Mouse (Mus musculus): ENCODE data around the gene Foxn4. TPM values are rescaled to one million over a fixed set of nuclear protein-coding genes. Genes with fewer than 3 reads are reported as not detected.

Foxn4 gene
- polyA plus RNA-seq, 1 experiment: not detected

DNA sequence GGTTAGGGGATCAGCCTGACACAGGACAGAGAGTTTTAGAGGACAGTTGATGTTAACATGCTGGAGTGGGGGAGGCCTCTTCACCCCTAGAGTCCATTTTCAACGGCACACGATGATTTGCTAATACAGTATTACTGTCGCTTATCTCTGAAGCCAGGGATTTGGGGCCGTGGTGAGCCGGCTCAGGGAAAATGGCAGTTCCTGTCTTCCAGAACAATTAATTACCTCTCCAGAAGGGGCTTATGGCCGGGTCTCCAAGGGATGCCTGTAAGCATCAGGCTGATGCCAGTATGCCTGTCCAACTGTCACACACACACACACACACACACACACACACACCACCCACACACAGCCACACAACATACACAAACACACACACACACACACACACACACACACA is 8.7 kb upstream of the Foxn4 start:
- no peak overlapping the region for H3K27ac ChIP-seq (ENCODE audit: insufficient read depth, low read length)
- no peak overlapping the region for H3K4me3 ChIP-seq (ENCODE audit: insufficient read depth, low read length)
- no peaks in the 10 kb centered on the region for H3K4me1 ChIP-seq (ENCODE audit: control insufficient read depth, insufficient read depth, low read length)
- TF ChIP-seq POLR2A (IDR thresholded peaks at IDR 0.05; ENCODE audit: low read depth, low read length): no peak
- TF ChIP-seq CTCF (IDR thresholded peaks at IDR 0.05; ENCODE audit: borderline replicate concordance, insufficient read depth, low read length): no peak

DNA sequence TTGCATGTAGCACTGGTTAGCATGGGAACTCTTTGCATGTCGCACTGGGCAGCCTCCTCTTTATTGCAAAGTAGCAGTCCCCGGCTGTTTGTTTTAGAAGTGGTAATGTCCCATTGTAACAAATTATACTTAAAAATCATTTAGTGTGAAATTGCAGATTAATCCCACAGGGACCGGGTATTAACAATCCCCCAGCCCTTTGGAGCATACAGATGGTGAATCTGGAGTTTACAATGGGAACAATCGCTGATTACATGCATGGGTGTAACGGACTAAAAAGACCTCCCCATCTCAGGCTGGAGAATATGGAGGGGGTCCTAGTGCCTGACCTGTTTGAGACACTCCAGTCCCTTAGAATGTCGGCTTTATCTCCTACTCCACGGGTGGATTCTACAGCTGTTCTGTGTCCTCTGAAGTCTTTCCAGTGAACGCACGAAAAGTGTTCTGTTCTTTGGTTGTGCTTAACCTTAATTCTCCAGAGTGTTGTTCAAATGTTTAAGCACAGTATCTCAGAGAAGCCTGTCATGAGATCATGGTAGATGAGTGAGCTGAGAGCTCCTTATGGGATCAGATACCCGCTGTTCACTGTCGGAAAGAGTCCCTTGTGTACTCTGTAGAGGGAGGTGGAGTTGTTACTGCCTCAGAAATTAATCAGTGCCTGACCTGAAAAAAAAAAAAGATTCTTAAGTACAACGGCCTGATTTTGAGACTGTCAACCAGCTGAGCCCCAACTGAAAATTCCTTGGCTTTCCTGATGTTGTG is 6.0 kb upstream of the Foxn4 start:
- no peak for TF ChIP-seq POLR2A (IDR thresholded peaks at IDR 0.05; ENCODE audit: low read depth, low read length)
- TF ChIP-seq CTCF (IDR thresholded peaks at IDR 0.05; ENCODE audit: borderline replicate concordance, insufficient read depth, low read length): no peak
- Histone ChIP-seq H3K4me3 (ENCODE audit: insufficient read depth, low read length) (no peak overlapping the region), H3K27ac (ENCODE audit: insufficient read depth, low read length) (no peak overlapping the region), H3K4me1 (ENCODE audit: control insufficient read depth, insufficient read depth, low read length) (no peaks in the 10 kb centered on the region)

DNA sequence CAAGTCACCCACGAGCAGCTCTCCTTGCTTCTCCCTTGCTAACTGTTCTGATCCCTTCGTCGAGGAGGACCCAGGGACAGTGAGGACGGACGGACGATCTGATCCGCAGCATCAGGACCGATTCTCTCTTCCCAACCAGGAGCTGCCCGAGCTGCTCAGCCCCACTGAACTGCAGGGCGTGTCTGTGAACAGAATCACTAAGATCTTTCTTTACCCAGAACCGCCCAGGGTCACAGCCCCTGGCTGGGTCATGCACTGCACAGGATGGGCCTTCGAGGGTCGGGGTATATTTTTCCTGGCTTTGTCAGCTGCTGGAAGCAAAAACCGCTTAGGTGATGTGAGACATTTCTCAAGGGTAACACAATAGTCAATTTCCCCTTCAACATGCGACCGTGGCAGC is 2.4 kb upstream of the Foxn4 start:
- Histone ChIP-seq H3K4me3 (ENCODE audit: insufficient read depth, low read length) (no peak overlapping the region), H3K4me1 (ENCODE audit: control insufficient read depth, insufficient read depth, low read length) (no peaks in the 10 kb centered on the region), H3K27ac (ENCODE audit: insufficient read depth, low read length) (no peak overlapping the region)
- no peak for TF ChIP-seq CTCF (IDR thresholded peaks at IDR 0.05; ENCODE audit: borderline replicate concordance, insufficient read depth, low read length)
- TF ChIP-seq POLR2A (IDR thresholded peaks at IDR 0.05; ENCODE audit: low read depth, low read length): no peak

DNA sequence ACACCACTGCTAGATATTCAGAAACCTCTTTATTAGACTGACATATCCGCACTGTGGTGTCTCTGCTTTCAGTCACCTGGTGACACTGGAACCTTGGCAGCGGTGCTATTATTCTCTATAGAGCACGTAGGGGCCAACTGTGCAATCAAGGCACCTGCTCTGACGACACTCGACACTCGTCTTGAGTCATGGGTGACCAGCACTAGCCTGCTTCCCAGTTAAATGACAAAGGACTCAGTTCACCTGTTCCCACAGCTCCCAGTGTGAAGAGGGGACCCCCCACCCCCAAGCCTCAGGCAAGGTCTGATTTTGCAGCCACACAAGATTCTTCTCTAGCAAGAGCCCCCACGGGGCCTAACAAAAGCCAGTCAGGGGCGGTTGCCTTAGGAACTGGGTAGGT is 1.7 kb upstream of the Foxn4 start:
- H3K4me3 ChIP-seq (ENCODE audit: insufficient read depth, low read length): no peak overlapping the region
- no peak overlapping the region for H3K27ac ChIP-seq (ENCODE audit: insufficient read depth, low read length)
- no peaks in the 10 kb centered on the region for H3K4me1 ChIP-seq (ENCODE audit: control insufficient read depth, insufficient read depth, low read length)
- TF ChIP-seq CTCF (IDR thresholded peaks at IDR 0.05; ENCODE audit: borderline replicate concordance, insufficient read depth, low read length): no peak
- no peak for TF ChIP-seq POLR2A (IDR thresholded peaks at IDR 0.05; ENCODE audit: low read depth, low read length)

DNA sequence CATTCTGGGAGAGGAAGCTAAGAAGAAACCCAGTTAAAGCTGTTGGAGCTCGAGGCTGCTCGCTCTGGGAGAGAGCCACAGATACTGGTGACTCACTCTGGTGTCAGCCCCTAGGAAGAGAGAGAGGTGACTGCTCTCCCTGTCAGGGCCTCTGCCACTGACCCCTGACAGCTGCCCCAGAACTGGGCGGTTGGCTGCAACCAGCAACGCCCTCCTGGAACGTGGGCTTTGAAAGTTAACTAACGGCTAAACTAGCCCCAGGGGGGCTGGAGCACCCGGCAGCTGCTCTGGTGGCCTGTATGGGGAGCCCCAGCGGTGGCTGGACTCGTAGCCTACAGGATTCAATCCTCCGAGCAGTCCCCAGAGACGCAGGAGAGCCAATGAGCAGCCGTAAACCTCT is 3.6 kb downstream of the Foxn4 start:
- H3K4me3 ChIP-seq (ENCODE audit: insufficient read depth, low read length): no peak overlapping the region
- TF ChIP-seq CTCF (IDR thresholded peaks at IDR 0.05; ENCODE audit: borderline replicate concordance, insufficient read depth, low read length): no peak
- no peak for TF ChIP-seq POLR2A (IDR thresholded peaks at IDR 0.05; ENCODE audit: low read depth, low read length)
- no peak overlapping the region for H3K27ac ChIP-seq (ENCODE audit: insufficient read depth, low read length)
- H3K4me1 ChIP-seq (ENCODE audit: control insufficient read depth, insufficient read depth, low read length): no peaks in the 10 kb centered on the region

DNA sequence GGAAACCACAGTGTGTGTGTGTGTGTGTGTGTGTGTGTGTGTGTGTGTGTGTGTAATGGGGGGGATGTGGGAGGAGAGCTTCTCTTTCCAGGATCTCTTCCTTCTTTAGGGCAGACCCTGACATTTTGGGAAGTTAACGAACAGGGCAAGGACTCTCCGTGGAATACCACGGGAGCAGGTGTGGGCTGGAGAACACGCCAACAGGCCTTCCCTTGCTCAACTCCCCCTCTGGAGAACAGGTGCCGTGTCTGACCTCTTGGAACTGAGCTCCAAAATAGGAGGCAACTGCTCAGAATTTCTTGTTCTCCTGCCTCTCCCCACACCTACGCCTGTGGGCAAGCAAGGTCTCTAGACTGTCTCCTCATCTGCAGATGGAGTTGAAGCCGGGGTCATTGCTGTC is 4.1 kb downstream of the Foxn4 start:
- Histone ChIP-seq H3K27ac (ENCODE audit: insufficient read depth, low read length) (no peak overlapping the region), H3K4me1 (ENCODE audit: control insufficient read depth, insufficient read depth, low read length) (no peaks in the 10 kb centered on the region), H3K4me3 (ENCODE audit: insufficient read depth, low read length) (no peak overlapping the region)
- no peak for TF ChIP-seq CTCF (IDR thresholded peaks at IDR 0.05; ENCODE audit: borderline replicate concordance, insufficient read depth, low read length)
- no peak for TF ChIP-seq POLR2A (IDR thresholded peaks at IDR 0.05; ENCODE audit: low read depth, low read length)

DNA sequence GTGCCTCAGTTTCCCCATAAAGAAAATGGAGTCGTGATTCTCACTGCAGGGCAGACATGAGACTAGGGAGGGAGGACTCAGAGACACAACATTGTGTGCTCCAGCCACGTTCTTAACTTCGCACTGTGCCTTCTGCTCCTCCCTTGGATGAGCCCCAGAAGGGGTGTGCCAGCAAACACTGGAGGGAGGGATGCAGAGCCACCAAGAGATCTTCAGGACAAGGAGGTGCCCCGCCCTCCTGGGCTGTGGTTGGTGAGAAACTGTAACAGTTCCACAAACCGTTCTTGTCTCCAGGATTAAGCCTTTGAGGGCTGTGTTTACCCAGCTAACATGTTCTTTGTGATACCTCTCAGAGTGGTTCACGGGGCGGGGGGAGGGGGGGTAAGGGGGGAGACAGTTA is 5.0 kb downstream of the Foxn4 start:
- no peak overlapping the region for H3K27ac ChIP-seq (ENCODE audit: insufficient read depth, low read length)
- no peak overlapping the region for H3K4me3 ChIP-seq (ENCODE audit: insufficient read depth, low read length)
- no peak for TF ChIP-seq CTCF (IDR thresholded peaks at IDR 0.05; ENCODE audit: borderline replicate concordance, insufficient read depth, low read length)
- no peak for TF ChIP-seq POLR2A (IDR thresholded peaks at IDR 0.05; ENCODE audit: low read depth, low read length)
- no peaks in the 10 kb centered on the region for H3K4me1 ChIP-seq (ENCODE audit: control insufficient read depth, insufficient read depth, low read length)

DNA sequence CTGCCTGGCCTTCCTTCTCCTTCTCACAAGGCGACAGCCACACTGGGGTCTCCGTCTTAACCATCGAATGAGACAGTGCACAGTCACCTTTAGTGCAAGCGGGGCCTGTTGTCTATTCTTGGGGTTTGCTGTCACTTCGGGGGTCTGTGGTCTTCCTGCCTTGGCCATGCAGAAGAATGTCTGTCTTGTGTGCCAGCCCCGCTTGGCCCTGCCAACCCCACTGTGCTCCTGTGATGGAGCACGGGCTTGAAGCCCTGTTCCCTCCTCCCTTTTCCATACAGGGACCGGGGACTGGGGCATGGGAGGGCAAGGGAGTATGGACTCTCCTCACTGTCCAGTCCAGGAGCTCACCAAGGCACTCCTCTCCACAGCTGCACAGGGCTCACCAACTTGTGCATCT is 8.8 kb downstream of the Foxn4 start:
- no peak for TF ChIP-seq CTCF (IDR thresholded peaks at IDR 0.05; ENCODE audit: borderline replicate concordance, insufficient read depth, low read length)
- no peak for TF ChIP-seq POLR2A (IDR thresholded peaks at IDR 0.05; ENCODE audit: low read depth, low read length)
- H3K27ac ChIP-seq (ENCODE audit: insufficient read depth, low read length): no peak overlapping the region

DNA sequence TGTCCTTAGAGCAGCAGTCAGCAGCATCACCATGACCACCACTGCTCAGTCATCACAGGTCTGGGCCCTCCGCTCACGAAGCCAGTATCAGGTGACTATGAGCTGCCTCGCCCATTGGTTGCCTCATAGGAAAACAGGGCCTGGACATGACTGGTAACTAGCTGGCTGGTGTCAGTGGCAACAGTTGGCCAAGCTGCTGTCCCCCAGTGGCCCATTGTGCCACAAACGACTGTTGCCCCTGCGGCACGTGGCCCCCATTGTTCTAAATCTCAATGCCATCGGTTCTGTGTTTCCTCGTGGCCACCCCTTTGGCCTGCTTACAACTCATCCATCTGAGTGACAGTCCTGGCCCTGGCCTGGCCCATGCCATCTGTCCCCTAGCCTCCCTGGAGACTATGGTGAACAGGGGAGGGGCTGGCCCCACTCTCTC is 9.6 kb downstream of the Foxn4 start:
- no peaks in the 10 kb centered on the region for H3K4me1 ChIP-seq (ENCODE audit: control insufficient read depth, insufficient read depth, low read length)
- no peak overlapping the region for H3K4me3 ChIP-seq (ENCODE audit: insufficient read depth, low read length)
- TF ChIP-seq CTCF (IDR thresholded peaks at IDR 0.05; ENCODE audit: borderline replicate concordance, insufficient read depth, low read length) (no peak), POLR2A (IDR thresholded peaks at IDR 0.05; ENCODE audit: low read depth, low read length) (no peak)
- H3K27ac ChIP-seq (ENCODE audit: insufficient read depth, low read length): no peak overlapping the region

More for the DNA sequence above, 8.8 kb downstream of the Foxn4 start:
- Histone ChIP-seq H3K4me3 (ENCODE audit: insufficient read depth, low read length) (no peak overlapping the region), H3K4me1 (ENCODE audit: control insufficient read depth, insufficient read depth, low read length) (no peaks in the 10 kb centered on the region)

DNA sequence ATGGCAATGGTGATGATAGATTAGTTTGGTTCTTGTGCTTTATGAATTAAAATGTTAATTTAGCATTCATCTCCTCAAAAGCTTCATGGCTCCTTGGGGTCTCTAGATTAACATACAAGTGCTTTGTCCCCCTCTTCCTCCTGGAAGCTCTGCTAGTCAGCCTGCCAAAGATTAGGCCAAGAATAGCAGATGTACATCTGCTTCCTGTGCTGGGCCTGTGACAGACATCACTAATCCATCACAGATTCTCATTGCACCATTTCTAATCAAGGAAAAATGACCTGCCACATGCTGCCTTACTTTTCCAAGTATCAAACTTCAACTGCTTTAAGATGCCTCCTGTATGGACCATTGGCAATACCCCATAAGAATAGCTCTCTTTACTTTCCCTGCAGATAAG is 12.1 kb downstream of the Foxn4 start:
- no peaks in the 10 kb centered on the region for H3K4me1 ChIP-seq (ENCODE audit: control insufficient read depth, insufficient read depth, low read length)
- no peak for TF ChIP-seq POLR2A (IDR thresholded peaks at IDR 0.05; ENCODE audit: low read depth, low read length)
- no peak for TF ChIP-seq CTCF (IDR thresholded peaks at IDR 0.05; ENCODE audit: borderline replicate concordance, insufficient read depth, low read length)

More for the DNA sequence above, 12.1 kb downstream of the Foxn4 start:
- Histone ChIP-seq H3K27ac (ENCODE audit: insufficient read depth, low read length) (no peak overlapping the region), H3K4me3 (ENCODE audit: insufficient read depth, low read length) (no peak overlapping the region)
